Mouse (Mus musculus) forebrain, embryonic 12.5 days (tissue): Measurements from ENCODE around the gene Gng7. TPM values are rescaled to one million over a fixed set of nuclear protein-coding genes. Genes with fewer than 3 reads are reported as not detected.
"Not testable (repeated sequence)": the region's sequence is repeated elsewhere in the genome, so short reads cannot be mapped to it uniquely, and the experiment has no call there.

Source experiments
- ATAC-seq: fragments of 200-750 bp; cut with Nextera tagmentation; 2 replicates; pipeline ENCODE4 v1.8.0; 2017; ENCODE audit warnings: moderate TSS enrichment; ENCODE audit not compliant: low FRiP score
- H3K27ac ChIP-seq: fragments of 300-500 bp; sonication (generic); 2 replicates; pipeline ENCODE4 v1.5.1; 2016; ENCODE audit warnings: mild to moderate bottlenecking
- H3K27me3 ChIP-seq: fragments of 300-500 bp; sonication (generic); 2 replicates; pipeline ENCODE4 v1.6.1; 2016; ENCODE audit warnings: mild to moderate bottlenecking
- H3K36me3 ChIP-seq: fragments of 300-500 bp; sonication (generic); replicated peaks from 2 replicates; pipeline ENCODE4 v1.6.1; 2016; ENCODE audit warnings: mild to moderate bottlenecking
- H3K4me1 ChIP-seq: fragments of 300-500 bp; sonication (generic); 2 replicates; pipeline ENCODE4 v1.6.1; 2016
- H3K4me2 ChIP-seq: fragments of 300-500 bp; sonication (generic); 2 replicates; pipeline ENCODE4 v1.6.1; 2016; ENCODE audit warnings: mild to moderate bottlenecking, moderate library complexity
- H3K4me3 ChIP-seq: fragments of 300-500 bp; sonication (generic); replicated peaks from 2 replicates; pipeline ENCODE4 v1.5.1; 2016; ENCODE audit warnings: mild to moderate bottlenecking
- H3K9ac ChIP-seq: fragments of 300-500 bp; sonication (generic); 2 replicates; pipeline ENCODE4 v1.6.1; 2016; ENCODE audit warnings: mild to moderate bottlenecking
- H3K9me3 ChIP-seq: fragments of 300-500 bp; sonication (generic); 2 replicates; pipeline ENCODE4 v1.6.1; 2016
- WGBS: fragments of 180-500 bp; shearing (Covaris S2); methylation state at CpG from one replicate; pipeline ENCODE4 v1.1.7; 2016; 5-methylcytosine and 5-hydroxymethylcytosine counted together
- polyA plus RNA-seq: library from polyadenylated mRNA; unstranded; fragments of >200 nt; fragmentation: Nextera tagmentation; extraction: Ambion mirVana; gene quantifications from 2 replicates; pipeline ENCODE4 v1.2.1, GENCODE M21; 2016

The Gng7 gene
- 9.8 and 11.0 TPM in 2 replicates for polyA plus RNA-seq

DNA sequence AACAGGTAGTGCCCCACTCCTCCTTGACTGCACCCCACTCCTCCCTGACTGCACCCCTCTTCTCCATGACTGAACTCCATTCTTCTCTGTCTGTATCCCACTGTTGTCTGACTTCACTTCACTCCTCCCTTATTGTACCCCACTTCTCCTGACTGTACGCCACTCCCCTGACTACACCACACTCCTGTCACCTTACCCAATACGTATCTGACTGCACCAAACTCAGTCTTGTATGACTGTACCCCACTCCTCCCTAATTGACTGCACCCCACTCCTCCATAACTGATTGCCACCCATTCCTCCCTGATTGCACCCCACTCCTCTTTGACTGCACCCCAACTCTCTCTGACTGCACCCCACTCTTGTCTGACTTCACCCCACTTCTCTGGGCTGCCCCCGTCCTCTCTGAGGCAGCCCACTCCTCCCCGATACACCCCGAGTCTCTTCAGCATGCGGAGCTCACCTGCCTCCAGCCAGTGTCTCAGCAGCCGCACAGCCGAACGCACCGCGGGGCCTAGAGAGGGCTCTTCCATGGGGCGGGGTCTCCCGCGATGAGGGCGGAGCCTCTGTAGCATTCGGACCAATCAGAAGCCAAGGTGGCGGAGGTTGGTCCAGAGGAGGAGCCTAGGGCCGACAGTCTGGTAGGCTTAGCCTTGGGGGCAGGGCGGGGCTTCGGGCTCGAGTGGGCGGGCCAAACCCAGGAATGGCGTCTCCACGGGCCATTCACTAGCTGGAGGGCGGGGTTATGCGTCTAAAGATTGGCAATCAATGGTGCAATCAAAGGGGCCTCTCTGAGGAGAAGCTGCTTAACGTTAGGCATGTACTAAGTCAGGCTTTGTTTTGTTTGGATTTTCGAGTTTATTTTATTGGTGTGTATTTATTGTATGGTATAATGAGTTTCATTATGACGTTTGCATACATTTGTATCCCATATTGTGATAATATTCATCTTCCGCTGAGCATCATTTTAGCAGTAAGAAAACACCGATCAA is at the start of gene Gng7:
Gng7 (minus strand) TSS at position 553 of the 992 bp plus-strand sequence.
- Histone ChIP-seq H3K4me3 (peak within 1 kb of the TSS; percentile 40), H3K4me1 (peaks cover 9% of the 10 kb centered on the region), H3K27me3 (no peaks in the 10 kb centered on the region; the same call in 1 of the 2 replicates), H3K9me3 (no peaks in the 10 kb centered on the region), H3K9ac (peak within 1 kb of the TSS; percentile 57), H3K4me2 (peak within 1 kb of the TSS; percentile 62), H3K27ac (no peak within 1 kb of the TSS), H3K36me3 (no peaks in the 10 kb centered on the region)
- WGBS = 10% methylated on average over 31 of the region's 31 CpGs
- ATAC-seq = peak; percentile 98

GRCm38 (mm10) chr10:81064519-81064918 is 49.8 kb upstream of the Gng7 start:
- not testable (repeated sequence) for H3K9ac ChIP-seq, ATAC-seq, H3K27me3 ChIP-seq, H3K27ac ChIP-seq, H3K36me3 ChIP-seq, H3K9me3 ChIP-seq, H3K4me3 ChIP-seq, H3K4me2 ChIP-seq
- 92% methylated on average over 8 of the region's 8 CpGs for WGBS
- peaks cover 11% of the 10 kb centered on the region for H3K4me1 ChIP-seq

GRCm38 (mm10) chr10:81062710-81063109 is 48.0 kb upstream of the Gng7 start:
- peaks cover 22% of the 10 kb centered on the region for H3K4me1 ChIP-seq
- H3K4me3 ChIP-seq = no peak overlapping the region
- no peak for ATAC-seq
- H3K4me2 ChIP-seq = no peak overlapping the region
- WGBS = 69% methylated on average over 4 of the region's 4 CpGs
- no peaks in the 10 kb centered on the region for H3K27me3 ChIP-seq
- peaks cover 6% of the 10 kb centered on the region; the same call in 1 of the 2 replicates for H3K36me3 ChIP-seq
- no peaks in the 10 kb centered on the region for H3K9me3 ChIP-seq
- H3K27ac ChIP-seq = no peak overlapping the region
- H3K9ac ChIP-seq = no peak overlapping the region

- H3K36me3 ChIP-seq = peaks cover 9% of the 10 kb centered on the region
- peak within 1 kb of the TSS; percentile 63; the same call in 1 of the 2 replicates for H3K27ac ChIP-seq
- peaks cover 28% of the 10 kb centered on the region for H3K4me1 ChIP-seq
- peak within 1 kb of the TSS; percentile 85 for H3K9ac ChIP-seq
- peak; percentile 97 for ATAC-seq
- no peaks in the 10 kb centered on the region for H3K27me3 ChIP-seq
- H3K4me2 ChIP-seq = peak within 1 kb of the TSS; percentile 91
- no peaks in the 10 kb centered on the region for H3K9me3 ChIP-seq
- peak within 1 kb of the TSS; percentile 80 for H3K4me3 ChIP-seq
- WGBS = under 1% methylated on average over 48 of the region's 48 CpGs
Measured at GRCm38 (mm10) chr10:81059603-81060543, 45.1 kb upstream of the Gng7 start, which contains the start of gene Sgta. Gene Sgta, minus strand, starts transcription at chr10:81060181.

- Histone ChIP-seq H3K9me3 (no peaks in the 10 kb centered on the region), H3K4me2 (peak overlapping the region; percentile 91), H3K27ac (no peak overlapping the region), H3K4me1 (peaks cover 28% of the 10 kb centered on the region), H3K9ac (peak overlapping the region; percentile 85), H3K27me3 (no peaks in the 10 kb centered on the region), H3K4me3 (peak overlapping the region; percentile 80), H3K36me3 (peaks cover 9% of the 10 kb centered on the region)
- ATAC-seq = no peak
- 92% methylated on average over 6 of the region's 6 CpGs for WGBS
Measured at GRCm38 (mm10) chr10:81058896-81059295, 44.2 kb upstream of the Gng7 start.

GRCm38 (mm10) chr10:81057406-81058130 is 42.8 kb upstream of the Gng7 start:
- H3K27me3 ChIP-seq = no peaks in the 10 kb centered on the region
- 95% methylated on average over 23 of the region's 23 CpGs for WGBS
- H3K27ac ChIP-seq = no peak overlapping the region
- no peak overlapping the region for H3K4me3 ChIP-seq
- H3K9me3 ChIP-seq = no peaks in the 10 kb centered on the region
- ATAC-seq = no peak
- no peak overlapping the region; the same call in 1 of the 2 replicates for H3K4me2 ChIP-seq
- peaks cover 9% of the 10 kb centered on the region for H3K36me3 ChIP-seq
- peaks cover 28% of the 10 kb centered on the region for H3K4me1 ChIP-seq
- H3K9ac ChIP-seq = peak overlapping the region; percentile 33; the same call in 1 of the 2 replicates

GRCm38 (mm10) chr10:81055802-81056340 is 41.1 kb upstream of the Gng7 start:
- Histone ChIP-seq H3K36me3 (peaks cover 26% of the 10 kb centered on the region), H3K4me1 (peaks cover 28% of the 10 kb centered on the region)
- 85% methylated on average over 11 of the region's 11 CpGs for WGBS
- not testable (repeated sequence) for H3K4me3 ChIP-seq, ATAC-seq, H3K27me3 ChIP-seq, H3K27ac ChIP-seq, H3K9me3 ChIP-seq, H3K4me2 ChIP-seq, H3K9ac ChIP-seq

GRCm38 (mm10) chr10:81055169-81055568 is 40.4 kb upstream of the Gng7 start:
- H3K27ac ChIP-seq = no peak overlapping the region
- ATAC-seq = no peak
- no peak overlapping the region for H3K4me3 ChIP-seq
- peaks cover 28% of the 10 kb centered on the region for H3K4me1 ChIP-seq
- H3K36me3 ChIP-seq = peaks cover 33% of the 10 kb centered on the region
- no peak overlapping the region for H3K9ac ChIP-seq
- H3K9me3 ChIP-seq = no peaks in the 10 kb centered on the region
- 83% methylated on average over 6 of the region's 6 CpGs for WGBS
- H3K27me3 ChIP-seq = no peaks in the 10 kb centered on the region
- H3K4me2 ChIP-seq = no peak overlapping the region

DNA sequence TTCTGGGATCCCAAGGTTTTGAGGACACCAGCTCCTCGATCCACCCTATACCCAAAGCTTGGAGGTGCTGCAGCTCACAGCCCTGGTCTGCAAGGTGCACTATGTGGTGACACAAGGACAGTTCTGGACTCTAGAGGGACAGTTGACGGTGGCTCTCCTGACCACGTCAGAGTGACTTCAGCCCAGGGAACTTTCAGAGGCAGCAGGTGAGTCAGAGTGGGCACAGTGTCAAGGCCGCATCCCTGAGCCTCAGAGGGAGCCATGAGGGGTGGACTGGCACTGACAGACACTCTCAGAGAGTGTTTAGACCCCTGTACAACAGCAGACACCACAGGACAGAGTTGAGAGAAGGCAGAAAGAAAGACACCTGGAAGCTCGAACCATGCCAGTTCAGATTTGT is 37.8 kb upstream of the Gng7 start:
- H3K4me3 ChIP-seq = no peak overlapping the region
- peaks cover 52% of the 10 kb centered on the region for H3K36me3 ChIP-seq
- H3K27ac ChIP-seq = no peak overlapping the region
- 90% methylated on average over 5 of the region's 5 CpGs for WGBS
- no peak for ATAC-seq
- H3K27me3 ChIP-seq = no peaks in the 10 kb centered on the region
- H3K9ac ChIP-seq = no peak overlapping the region
- H3K4me1 ChIP-seq = peaks cover 6% of the 10 kb centered on the region
- no peak overlapping the region for H3K4me2 ChIP-seq
- H3K9me3 ChIP-seq = no peaks in the 10 kb centered on the region

- H3K4me3 ChIP-seq = no peak overlapping the region
- no peak overlapping the region for H3K4me2 ChIP-seq
- H3K36me3 ChIP-seq = peaks cover 67% of the 10 kb centered on the region
- H3K9ac ChIP-seq = no peak overlapping the region
- no peak overlapping the region for H3K27ac ChIP-seq
- 95% methylated on average over 6 of the region's 6 CpGs for WGBS
- no peaks in the 10 kb centered on the region for H3K4me1 ChIP-seq
- H3K9me3 ChIP-seq = no peaks in the 10 kb centered on the region
- no peak for ATAC-seq
- no peaks in the 10 kb centered on the region for H3K27me3 ChIP-seq
Measured at GRCm38 (mm10) chr10:81051133-81051532, 36.4 kb upstream of the Gng7 start.

DNA sequence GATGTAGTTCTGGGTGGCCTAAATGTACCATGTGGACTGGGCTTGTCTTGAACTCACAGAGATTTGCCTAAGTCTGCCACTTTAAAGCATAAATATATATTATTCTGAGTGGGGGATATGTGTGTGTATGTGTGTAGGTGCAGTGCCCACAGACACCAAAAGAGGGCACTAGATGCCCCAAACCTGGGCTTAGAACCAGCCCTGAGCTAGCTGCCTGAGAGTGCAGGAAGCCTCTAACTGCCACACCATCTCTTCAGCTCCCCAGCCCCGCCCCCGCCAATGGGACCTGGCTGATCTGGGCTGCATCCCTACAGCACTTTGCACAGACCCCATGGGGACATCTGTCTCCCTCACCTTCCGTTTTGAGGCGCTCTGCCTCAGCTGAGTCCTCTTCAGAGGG is 35.9 kb upstream of the Gng7 start:
- Histone ChIP-seq H3K4me2 (no peak overlapping the region), H3K36me3 (peaks cover 72% of the 10 kb centered on the region), H3K27me3 (no peaks in the 10 kb centered on the region), H3K4me1 (no peaks in the 10 kb centered on the region), H3K27ac (no peak overlapping the region), H3K9me3 (no peaks in the 10 kb centered on the region), H3K9ac (no peak overlapping the region), H3K4me3 (no peak overlapping the region)
- ATAC-seq = no peak
- WGBS = 73% methylated on average over 4 of the region's 4 CpGs
